Mouse (Mus musculus) urinary bladder, postnatal 36 days (tissue): ENCODE data around the gene Hoxb7.
A peak's percentile ranks its signal among the peaks of the same experiment; 100 is the strongest.

Experiments used
- DNase-seq, 2 experiments: peaks; one replicate each; pipeline ENCODE4 v3.0.0; 2022; ENCODE audit warnings: low spot score in 2 of 2, mixed read lengths in 1 of 2

The Hoxb7 gene

DNA sequence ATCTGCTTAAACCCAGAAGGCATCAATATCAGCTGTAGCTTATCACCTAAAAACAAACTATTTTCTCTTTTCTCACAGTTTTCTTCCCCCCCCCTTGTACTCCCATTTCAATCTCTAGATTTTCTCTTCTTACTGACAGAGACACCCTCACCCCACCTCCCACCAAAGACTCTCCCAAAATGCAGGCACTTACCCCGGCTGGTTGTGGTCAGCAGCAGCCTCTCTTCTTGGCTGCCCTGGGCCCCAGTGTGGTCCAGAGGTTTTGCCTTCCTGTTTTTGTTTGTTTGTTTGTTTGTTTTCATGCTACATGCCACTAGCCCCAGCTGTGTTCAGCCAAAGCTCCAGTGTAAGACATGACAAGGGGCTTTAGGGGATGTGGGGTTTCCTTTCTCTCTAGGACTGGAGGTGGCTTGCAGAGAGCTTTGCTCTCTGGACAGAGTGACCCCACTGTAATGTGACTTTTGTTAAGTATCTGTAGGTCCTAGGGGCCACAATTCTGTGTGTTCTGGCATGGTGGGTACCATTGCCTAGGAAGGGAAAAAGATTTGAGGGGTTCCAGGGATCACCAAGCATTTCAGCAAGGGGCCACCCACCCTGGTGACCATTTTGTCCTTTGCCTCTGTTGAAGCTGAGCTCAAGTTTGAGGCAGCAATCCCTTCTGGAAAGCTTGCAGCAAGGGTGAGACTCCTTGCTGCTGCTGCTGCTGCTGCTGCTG, 18.2 kb upstream of the Hoxb7 start:
- no peak for DNase-seq

DNA sequence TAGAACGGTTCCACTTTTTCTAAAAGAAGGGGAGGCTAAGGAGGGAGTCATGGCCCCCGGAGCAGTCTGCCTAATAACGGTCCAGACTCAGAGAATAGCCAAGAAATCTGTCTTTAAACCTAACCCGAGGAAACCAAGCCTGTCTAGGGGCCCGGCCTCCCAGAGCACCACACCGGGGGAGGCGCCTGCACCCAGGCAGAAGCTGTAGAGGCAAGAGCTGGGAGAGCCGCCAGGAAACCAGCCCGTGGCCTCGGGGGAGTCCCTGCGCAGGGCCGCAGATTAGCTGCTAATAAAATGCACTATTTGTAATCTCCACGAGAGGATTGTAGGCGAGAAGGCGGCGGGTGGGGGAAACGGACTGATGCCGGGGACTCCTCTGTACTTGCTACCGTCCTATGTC, 16.6 kb upstream of the Hoxb7 start:
- DNase-seq = peak in 1 of 2 experiments; percentile 40

DNA sequence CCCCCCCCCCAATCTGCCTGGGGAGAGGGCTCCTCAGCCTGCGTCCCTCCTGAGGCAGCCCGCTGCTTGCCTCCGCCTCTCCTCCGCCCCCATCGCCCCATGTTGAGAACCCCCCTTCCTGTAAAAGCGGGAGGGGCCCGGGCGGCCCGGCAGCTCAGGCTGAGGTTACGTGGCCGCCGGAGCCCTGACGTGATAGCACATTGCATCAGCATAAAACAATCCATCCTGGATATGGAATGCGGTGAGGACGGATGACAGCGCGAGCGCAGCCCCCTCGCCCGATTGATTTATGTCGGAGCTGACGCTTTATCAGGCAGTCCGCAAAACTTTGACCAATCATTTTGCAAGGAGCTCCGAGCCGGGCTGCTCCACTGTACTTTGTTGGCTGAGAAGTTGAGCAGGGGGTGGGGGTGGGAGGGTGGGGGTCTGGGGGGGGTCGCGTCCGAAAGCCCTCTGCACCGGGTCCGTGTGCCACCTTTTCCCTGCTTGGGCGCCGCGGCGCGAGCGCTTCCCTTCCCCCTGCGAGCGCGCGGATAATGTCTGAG, 15.4 kb upstream of the Hoxb7 start, which contains the start of gene Hoxb9:
Gene Hoxb9 (plus strand): TSS at position 462 of the 545 bp plus-strand sequence.
- DNase-seq = no peak

DNA sequence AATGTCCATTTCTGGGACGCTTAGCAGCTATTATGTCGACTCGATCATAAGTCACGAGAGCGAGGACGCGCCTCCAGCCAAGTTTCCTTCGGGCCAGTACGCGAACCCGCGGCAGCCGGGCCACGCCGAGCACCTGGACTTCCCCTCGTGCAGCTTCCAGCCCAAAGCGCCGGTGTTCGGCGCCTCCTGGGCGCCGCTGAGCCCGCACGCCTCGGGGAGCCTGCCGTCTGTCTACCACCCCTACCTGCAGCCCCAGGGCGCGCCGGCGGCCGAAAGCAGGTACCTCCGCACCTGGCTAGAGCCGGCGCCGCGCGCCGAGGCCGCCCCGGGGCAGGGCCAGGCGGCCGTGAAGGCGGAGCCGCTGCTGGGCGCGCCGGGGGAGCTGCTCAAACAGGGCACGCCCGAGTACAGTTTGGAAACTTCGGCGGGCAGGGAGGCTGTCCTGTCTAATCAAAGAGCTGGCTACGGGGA, 14.8 kb upstream of the Hoxb7 start:
- peak; percentile 59 to 63 for DNase-seq

DNA sequence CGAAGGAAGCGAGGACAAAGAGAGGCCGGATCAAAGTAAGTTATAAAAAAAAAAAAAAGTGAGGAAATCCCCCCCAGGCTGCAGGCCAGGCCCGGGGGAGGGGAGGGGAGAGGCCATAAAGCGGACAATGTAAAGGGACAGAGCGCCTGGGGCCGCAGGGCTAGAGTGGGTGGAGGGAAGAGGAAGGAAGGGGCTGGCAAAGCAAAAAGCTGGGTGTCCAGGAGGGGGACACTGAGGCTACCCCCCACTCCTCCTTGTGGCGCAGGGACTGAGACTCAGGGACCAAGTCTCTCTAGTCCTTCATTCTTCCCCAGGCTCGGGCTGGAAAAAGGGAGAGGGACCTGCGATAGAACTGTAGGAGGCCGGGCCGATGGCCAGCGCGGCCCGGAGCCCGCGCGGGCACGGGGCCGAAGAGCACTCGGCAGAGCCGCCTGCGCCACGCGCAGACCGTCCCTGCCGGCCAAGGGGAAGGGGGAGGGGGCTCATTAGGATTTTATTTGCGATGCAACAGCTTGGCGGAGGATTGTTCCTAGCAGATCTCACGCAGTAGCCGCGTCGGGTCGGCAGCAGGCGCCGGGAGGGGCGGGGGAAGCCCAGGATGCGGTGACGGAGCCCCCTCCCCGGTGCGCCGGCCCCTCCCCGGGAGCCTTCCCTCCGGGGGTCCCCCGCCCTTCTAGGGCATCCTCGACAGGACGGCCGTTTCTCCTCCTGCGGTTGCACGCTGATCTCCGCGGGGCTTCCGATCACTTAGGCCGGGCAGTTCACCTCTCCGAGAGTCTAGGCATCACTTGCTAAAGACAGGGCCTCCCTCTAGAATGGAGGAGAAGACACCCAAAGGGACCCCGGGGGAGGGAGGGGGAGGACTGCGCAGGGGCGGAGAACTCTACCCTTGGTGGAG, 14.2 kb upstream of the Hoxb7 start:
- no peak for DNase-seq

- no peak for DNase-seq
Measured at GRCm38 (mm10) chr11:96274428-96274827, 12.0 kb upstream of the Hoxb7 start.

DNA sequence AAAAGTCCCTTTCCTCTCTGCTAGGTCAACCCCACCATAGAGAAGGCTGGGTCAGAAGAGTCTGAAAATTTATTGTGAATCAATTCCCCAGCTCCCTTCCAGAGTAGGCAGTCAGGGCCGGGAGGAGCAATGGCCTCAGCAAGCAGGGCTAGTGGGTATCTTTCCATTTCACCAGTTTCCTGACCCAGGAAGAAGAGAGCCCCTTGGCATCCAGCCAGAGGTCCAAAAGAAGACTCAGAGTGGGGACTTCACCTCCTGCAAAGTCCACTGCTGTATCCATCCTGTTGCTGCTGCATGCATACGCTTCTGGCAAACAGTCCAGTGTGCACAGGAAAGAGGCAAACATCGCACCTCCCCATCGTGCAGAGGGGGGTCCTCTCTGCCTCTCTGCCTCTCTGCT, 10.5 kb upstream of the Hoxb7 start:
- no peak for DNase-seq

- no peak for DNase-seq
Measured at GRCm38 (mm10) chr11:96277151-96278044, 9.0 kb upstream of the Hoxb7 start.

DNA sequence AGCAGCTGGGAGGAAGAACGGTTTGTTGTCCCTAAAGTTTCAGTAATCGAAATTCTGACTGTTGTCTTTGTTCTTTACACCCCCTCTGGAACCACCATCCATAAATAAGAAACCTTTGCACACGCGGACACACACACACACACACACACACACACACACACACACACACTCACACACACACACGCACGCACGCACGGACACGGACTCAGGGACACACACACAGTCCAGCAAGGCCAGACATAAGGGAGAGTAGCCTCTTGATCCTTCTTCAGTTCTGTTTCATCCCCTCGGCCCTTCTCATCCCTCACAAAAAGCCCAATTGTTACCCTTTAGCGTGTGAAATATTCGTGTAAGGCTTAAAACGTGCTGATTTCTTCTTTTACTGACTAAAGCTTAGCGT, 8.1 kb upstream of the Hoxb7 start:
- no peak for DNase-seq

- DNase-seq = peak; percentile 80 to 87
Measured at GRCm38 (mm10) chr11:96278773-96279172, 7.7 kb upstream of the Hoxb7 start.

- no peak for DNase-seq
Measured at GRCm38 (mm10) chr11:96279421-96280233, 6.8 kb upstream of the Hoxb7 start.

DNA sequence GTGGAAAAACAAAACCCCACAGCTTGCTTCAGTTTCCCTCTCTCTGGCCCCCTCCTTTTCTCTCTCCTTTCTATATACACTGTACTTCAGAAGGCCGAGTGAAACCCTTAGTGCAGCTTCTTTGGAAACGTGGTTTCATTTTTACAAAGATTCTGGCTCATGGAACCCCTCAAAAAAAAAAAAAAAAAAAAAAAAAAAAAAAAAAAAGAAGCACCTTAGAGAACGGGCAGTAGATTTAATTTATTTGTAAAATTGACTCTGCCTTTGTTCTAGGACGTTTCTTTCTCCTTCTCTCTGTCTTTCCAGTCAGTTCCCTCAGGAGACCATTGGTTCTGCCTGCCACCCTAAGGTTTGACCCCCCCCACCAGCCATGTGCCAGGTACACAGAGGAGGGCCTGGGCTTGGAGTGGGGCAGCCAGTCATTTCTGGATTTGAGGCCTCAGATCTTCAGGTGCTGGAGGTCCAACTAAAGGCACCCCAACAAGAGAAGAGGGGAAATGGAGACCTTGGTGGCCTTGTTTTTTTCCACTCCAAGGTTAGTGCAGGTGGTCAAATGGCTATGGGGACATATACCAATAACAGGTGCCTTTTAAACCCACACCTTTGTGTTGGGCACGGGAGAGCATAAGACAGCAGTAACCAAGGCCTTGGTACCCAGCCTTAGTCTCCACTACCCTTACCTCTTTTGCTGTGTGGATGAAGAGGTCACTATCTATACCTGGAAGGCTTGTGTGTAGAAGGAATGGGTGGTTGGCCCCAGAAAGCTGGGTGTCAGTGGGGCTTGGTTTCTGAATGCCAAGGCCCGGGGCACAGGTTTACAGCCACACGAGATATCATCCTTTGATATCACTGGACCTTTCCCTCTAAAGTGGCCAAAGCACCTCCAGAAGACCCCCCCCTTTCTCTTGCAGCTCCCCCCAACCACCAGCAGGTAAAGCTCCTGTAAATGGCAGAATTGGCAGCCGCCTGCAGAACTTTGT, 5.7 kb upstream of the Hoxb7 start:
- no peak for DNase-seq

DNA sequence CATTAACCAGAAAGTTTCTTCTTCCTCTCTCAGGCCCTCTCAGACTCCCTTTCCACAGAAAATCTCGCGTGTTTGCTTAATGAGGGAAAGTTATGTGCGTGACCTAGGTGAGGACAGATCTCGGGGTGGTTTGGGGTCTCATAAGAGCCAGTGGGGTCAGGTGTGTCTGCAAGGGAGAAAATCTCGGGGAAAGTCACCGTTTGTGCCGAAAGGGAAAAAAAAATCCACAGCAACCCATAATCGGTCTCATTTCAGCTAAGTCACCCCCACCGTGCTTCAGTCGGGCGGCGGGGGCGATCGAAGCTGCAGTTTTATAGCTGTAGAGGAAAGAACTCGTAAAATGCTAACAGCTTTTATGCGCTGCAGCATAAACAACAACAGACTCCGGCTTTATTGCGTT, 5.0 kb upstream of the Hoxb7 start:
- DNase-seq = no peak

DNA sequence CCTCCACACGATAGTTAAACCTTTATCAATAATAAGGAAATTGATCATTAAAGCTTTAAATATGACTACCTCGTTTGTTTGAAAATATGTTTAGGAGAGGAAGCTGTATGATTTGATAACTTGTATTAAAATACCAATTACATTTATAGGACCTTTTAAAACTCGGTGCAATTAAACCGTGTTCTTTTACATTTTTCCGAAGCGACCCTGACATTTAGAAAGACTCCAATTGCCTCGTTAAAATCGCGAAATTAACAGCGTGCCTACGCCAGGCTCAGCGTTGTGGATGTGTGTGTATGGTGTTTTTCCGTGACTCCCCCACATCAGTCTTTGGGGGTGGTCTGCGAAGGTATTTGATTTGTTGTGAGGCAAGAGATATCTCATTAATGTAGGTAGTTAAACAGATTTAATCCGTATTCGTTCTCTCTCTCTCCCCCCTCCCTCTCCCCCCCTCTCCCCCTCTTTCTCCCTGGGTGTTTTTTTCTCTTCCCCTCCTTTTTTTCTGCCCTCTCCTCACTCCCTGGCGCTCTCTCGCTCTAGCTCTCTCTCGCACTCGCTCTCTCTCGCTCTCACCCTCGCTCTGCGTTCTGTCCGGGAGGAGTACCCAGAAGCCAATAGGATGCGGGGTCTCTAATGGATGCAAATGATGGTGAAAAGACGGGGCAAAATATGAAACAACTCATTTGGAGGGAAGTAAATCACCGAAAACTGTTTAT, 4.4 kb upstream of the Hoxb7 start, which contains the start of gene Hoxb8:
Gene Hoxb8 (plus strand): TSS at position 51 of the 716 bp plus-strand sequence.
- no peak for DNase-seq

DNA sequence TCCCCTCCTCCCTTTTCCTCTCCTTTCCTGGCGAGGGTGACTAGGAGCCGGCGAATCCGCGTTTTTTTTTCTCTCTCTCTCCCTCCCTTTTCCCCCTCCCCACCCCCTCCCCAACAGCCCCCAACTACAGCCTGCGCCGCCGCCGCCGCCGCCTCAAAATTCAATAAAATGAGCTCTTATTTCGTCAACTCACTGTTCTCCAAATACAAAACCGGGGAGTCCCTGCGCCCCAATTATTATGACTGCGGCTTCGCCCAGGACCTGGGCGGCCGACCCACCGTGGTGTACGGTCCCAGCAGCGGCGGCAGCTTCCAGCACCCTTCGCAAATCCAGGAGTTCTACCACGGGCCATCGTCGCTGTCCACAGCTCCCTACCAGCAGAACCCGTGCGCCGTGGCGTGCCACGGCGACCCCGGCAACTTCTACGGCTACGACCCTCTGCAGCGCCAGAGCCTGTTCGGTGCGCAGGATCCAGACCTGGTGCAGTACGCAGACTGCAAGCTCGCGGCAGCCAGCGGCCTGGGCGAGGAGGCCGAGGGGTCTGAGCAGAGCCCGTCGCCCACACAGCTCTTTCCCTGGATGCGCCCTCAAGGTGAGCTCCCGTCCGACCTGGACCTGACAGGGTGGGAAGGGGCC, 3.5 kb upstream of the Hoxb7 start:
- no peak for DNase-seq

- no peak for DNase-seq
Measured at GRCm38 (mm10) chr11:96284041-96284749, 2.2 kb upstream of the Hoxb7 start.
